Mouse (Mus musculus): ENCODE data around the gene Otud3.
"Not testable (repeated sequence)": the region's sequence is repeated elsewhere in the genome, so short reads cannot be mapped to it uniquely, and the experiment has no call there.

Otud3 gene

GRCm38 (mm10) chr4:138889635-138890034 lies 24.1 kb downstream of the Otud3 start:
- no peak for DNase-seq (ENCODE audit: low spot score in 2 of 2)

GRCm38 (mm10) chr4:138889165-138889564 lies 24.6 kb downstream of the Otud3 start:
- DNase-seq (ENCODE audit: low spot score in 2 of 2): no peak

DNA sequence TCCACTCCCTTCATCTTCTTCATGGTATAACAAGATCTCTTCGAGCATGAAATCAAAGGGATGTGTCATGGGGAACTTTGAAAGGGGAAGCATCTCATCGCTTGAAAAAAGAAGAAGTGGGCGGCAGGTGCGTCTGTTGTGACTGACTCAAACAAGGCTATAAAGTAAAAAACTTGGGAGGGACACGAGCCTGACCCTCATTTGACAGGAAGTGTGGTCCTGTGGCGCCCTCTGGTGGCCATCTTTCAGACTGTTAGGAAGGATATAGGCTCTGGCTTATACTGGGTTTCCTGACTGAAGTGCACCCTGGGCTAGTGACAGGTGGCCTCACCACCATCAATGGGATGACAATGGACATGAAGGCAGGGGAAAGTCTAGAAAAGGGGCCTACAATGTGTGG lies 29.5 kb downstream of the Otud3 start:
- peak; percentile 89 to 93 for DNase-seq (ENCODE audit: low spot score in 2 of 2)

GRCm38 (mm10) chr4:138882179-138882578 lies 31.6 kb downstream of the Otud3 start:
- no peak for DNase-seq (ENCODE audit: low spot score in 2 of 2)

- no peak for DNase-seq (ENCODE audit: low spot score in 2 of 2)
Measured at GRCm38 (mm10) chr4:138880811-138881584, 32.7 kb downstream of the Otud3 start.

- DNase-seq (ENCODE audit: low spot score in 2 of 2): no peak
Measured at GRCm38 (mm10) chr4:138879808-138880207, 33.9 kb downstream of the Otud3 start.

DNA sequence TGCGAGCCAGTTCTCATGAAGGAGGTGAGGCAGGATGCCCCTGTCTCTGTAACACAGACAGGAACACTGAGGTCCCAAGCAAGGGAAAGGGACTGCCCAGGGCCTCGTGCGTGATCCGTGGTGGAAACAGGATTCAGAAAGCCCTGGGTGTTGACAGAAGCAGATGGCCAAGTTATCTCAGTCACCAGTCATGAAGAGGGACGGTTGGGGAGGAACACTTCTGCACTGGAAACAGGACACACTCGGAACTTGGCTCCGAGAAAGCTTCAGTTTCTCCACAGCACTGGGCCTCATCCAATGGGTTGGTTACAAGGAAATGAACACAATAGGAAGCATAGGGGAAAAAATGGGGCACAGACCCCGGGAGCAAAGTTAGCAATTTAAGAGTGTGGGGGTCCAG lies 35.0 kb downstream of the Otud3 start:
- no peak for DNase-seq (ENCODE audit: low spot score in 2 of 2)

DNA sequence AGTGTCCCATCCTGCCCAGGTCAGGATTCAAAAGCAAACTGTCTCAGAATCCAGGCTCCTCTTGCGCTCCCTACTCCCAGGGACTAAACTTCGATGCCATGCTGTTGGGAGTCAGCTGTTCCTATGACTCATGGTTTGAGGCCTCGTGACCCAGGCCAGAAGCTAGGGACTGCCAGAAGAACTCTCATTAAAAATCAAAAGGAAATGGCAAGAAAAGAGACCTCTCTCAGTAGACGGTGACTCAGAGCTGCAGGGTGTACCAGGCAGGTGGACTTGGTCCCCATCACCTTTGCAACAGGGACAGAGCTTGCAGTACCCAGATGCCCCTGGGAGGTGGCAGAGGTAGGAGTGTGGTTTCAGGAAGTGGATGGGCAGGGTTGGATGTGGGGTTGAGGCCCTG lies 36.0 kb downstream of the Otud3 start, which contains the start of gene Pla2g2e:
Pla2g2e (plus strand) TSS at position 212 of the 400 bp plus-strand sequence.
- DNase-seq (ENCODE audit: low spot score in 2 of 2): no peak

DNA sequence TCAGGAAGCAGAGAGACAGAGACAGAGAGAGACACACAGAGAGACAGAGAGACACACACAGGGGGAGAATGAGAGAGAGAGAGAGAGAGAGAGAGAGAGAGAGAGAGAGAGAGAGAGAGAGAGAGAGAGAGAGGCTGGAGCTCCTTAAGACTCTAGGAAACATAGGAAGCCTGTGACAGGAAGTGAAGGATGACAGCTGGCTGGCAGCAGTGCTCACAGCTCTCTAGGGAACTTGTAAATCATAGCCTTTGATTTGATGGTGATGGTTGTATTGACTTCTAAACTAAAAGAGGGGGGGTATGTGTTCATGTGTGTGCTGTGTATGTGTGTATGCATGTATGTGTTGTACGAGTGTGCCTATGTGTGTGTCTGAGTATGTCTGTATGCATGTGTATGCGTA lies 37.8 kb downstream of the Otud3 start:
- DNase-seq (ENCODE audit: low spot score in 2 of 2): no peak

DNA sequence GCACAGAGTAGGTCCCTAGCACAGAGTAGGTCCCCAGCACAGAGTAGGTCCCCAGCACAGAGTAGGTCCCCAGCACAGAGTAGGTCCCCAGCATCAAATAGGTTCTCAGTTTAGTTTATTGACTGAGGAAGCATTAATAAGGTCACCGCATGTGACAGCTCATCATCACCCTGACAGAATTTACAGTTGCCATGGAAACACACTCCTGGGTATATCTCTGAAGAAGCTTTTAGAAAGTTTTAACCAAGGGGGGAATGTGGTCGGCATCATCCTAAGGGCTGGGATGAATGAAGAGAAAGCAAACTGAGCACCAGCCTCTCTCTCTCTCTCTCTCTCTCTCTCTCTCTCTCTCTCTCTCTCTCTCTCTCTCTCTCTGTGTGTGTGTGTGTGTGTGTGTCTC lies 38.5 kb downstream of the Otud3 start:
- not testable (repeated sequence) for DNase-seq (ENCODE audit: low spot score in 2 of 2)

GRCm38 (mm10) chr4:138873864-138874263 lies 39.9 kb downstream of the Otud3 start, which contains the start of gene Gm13030:
Gene Gm13030, minus strand, starts transcription at chr4:138873964.
- DNase-seq (ENCODE audit: low spot score in 2 of 2): no peak

DNA sequence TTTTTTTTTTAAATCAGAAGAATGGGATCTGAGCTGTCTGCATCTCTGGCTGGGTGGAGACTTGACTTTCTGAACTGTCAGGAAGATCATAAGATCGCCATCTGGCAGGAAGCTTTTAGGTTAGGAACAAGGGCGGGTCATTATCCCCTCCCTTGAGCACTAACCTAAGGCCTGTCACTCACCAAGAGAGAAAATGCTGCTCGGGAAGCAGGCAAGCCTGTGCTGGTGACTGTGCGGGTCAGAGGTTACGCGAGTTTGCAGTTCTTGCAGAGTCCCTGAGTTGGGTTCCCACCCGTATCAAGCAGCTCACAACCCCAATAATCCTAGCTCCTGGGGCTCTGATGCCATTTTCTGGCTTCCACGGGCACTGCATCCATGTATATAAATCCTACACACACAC lies 45.1 kb downstream of the Otud3 start:
- DNase-seq (ENCODE audit: low spot score in 2 of 2): no peak

DNA sequence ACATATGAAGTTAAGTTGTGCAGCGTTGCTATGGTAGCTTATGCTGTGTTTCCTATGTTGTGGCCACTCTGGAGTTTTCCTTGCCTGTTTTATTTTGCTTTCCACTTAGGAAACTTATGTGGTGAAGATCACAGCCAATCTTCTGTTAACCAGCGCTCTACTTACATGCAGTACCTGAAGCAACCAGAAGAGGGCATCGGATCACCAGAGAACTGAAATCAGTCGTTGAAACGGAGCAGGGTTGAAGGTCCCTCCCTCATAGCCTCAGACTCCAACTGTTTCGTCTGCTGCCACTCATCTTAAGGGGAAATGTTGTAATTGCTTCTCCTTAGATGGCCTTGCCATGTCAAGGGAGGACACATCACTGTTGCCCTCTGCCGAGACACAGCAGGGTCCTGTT lies 47.3 kb downstream of the Otud3 start:
- DNase-seq (ENCODE audit: low spot score in 2 of 2): peak; percentile 80 to 84

GRCm38 (mm10) chr4:138865991-138866390 lies 47.8 kb downstream of the Otud3 start:
- no peak for DNase-seq (ENCODE audit: low spot score in 2 of 2)

DNA sequence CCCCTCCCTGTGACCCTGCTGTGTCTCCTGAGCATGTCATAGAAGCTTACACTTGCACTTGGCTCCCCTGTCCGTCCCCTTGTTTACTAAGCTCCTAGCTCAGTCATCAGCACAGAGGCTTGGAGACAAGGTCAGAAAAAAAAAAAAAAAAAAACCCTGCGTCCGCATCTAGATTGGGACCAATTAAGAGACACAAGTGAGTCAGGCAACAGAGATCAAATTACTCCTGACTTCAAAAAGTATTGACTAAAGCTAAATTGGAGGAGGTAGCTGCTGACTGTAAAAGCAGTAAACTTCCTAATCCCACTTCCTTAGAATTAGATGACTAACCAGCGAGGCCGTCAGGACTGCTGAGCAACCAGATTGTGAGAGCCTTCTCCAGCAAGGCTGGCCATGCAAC lies 48.7 kb downstream of the Otud3 start:
- DNase-seq (ENCODE audit: low spot score in 2 of 2): no peak

DNA sequence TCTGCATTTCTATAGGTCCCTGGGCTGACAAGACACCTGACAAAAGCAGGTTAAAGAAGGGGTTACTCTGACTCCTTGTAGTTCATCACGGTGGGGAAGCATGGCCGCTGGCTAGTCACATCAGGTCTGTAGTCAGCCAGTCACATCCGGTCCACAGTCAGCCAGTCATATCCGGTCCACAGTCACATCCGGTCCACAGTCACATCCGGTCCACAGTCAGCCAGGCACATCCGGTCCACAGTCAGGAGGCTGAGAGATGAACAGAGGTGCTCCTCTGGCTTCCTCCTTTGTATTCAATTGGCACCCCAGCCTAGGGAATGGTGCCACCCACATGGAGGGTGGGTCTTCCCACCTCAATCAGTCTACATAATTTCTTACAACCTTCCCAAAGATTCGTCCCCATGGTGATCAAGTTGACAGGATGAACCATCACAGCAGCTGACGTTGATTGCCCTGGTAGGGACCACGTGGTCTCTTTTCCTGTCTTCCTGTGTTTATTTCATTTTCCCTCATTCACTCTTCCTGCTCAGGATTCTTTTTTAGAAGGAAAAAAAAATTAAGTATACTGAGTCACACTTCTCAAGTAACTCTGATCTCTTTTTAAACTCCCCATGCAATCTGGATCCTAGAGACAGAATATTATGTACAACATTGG lies 50.3 kb downstream of the Otud3 start, which contains the start of gene Pla2g5:
Pla2g5 (minus strand) TSS at position 139 of the 655 bp plus-strand sequence.
- peak in 1 of 2 experiments; percentile 29 for DNase-seq (ENCODE audit: low spot score in 2 of 2)

DNA sequence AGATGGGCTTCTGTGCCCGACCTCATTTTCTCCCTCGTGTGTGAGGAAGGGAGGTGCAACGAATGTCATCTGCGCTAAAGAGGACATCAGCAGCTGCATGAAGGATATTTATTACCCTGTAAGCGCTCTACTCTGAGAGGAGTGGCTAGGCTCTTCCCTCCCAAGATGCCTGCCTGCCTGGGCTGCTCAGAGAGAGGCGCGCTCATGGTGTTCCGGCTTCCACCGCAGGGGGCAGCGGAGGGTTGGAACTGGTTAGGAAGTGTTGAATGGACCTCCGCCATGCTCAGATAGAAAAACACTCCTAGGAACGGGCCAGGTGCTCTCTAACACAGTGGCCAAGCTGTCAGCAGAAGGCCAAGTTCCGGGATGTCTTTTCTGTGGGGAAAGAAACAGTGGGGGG lies 54.0 kb downstream of the Otud3 start:
- DNase-seq (ENCODE audit: low spot score in 2 of 2): peak; percentile 87 to 89

DNA sequence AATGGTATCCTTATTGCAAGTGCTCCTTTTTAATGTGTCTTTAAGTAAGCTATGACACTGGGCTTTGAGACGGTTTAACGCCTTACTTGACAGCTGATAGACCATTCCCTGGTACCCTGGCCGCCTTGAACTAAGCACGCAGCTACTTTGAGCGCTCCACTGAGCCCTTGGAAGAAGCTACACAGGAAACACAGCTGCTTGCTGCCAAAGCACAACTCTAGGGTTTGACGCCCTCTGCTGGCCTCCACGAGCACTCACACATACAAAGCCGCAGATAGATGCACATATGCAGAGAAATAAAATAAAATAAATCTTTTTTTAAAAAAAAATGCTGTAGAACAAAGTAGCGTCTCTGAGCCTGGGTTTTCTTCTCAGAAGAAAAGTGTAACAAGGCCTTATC lies 54.5 kb downstream of the Otud3 start:
- DNase-seq (ENCODE audit: low spot score in 2 of 2): peak in 1 of 2 experiments; percentile 73

DNA sequence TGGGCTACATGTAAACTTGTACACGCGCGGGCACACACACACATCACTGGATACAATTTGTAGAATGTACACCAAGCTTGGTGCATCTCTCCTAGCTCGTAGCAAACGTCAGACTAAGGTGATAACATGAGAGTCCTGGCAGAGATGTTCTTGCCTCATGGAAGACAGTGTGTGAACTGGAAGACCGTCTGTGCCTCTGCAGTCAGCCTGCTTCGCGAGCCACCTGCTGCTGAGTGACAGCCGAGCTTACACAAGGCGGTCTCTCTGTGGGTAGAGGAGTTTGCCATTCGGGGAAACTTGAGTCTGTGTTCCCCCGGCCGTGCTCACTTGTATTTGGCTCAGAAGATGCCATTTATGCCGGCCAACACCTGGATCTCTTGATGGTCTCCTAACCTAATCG lies 55.3 kb downstream of the Otud3 start:
- DNase-seq (ENCODE audit: low spot score in 2 of 2): peak; percentile 58 to 80

GRCm38 (mm10) chr4:138857576-138857975 lies 56.2 kb downstream of the Otud3 start:
- DNase-seq (ENCODE audit: low spot score in 2 of 2): peak in 1 of 2 experiments; percentile 30

GRCm38 (mm10) chr4:138856491-138856890 lies 57.3 kb downstream of the Otud3 start:
- DNase-seq (ENCODE audit: low spot score in 2 of 2): peak; percentile 84

DNA sequence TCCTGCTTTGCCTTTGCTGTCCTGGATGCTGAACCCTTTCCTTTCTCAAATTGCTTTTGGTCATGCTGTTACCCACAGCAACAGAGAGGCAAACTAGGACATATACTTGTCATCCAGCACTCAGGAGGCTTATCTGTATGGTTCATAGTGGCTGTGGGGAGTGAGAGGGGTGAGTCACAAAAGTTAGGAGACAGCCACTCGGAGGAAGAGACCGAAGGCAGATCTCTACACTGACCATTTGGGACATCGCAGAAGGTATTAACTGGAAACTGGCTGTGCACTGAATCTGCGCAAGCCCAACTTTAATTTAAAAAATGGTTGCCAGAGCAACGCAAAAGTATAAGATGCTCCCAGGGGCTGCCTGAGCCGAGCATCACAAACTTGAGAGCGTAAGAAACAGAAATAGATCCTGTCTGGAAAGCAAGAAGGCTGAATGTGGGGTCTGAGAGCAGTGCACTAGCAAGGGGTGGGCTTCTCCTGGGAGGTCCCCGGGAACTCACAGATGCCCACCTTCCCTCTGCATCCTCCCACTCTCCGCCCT lies 58.6 kb downstream of the Otud3 start:
- DNase-seq (ENCODE audit: low spot score in 2 of 2): peak; percentile 54 to 76

DNA sequence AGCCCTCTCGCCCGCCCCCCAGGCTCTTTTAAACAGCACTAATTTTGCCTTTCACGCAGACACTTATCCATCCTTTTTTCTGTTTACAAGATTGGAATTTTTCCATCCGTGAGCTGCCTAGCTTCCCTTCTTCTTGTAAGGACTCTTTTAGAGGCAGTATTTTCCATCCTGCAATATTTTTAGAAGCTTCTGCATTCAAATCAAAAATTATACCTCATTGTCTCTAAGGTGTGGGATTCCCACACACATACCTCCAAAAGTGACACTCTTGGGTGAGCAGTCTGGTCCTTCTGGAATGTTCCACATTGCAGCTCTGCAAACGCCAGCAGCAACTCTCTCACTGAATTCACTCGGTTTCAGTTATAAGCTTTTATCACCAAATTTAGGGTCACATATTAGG lies 60.8 kb downstream of the Otud3 start:
- peak in 1 of 2 experiments; percentile 29 for DNase-seq (ENCODE audit: low spot score in 2 of 2)

Measured in right cerebral cortex, postnatal 10 days (tissue).